Mouse (Mus musculus) thymus, postnatal 14 days (tissue): ENCODE results near the gene Rab44.

Experiments
- DNase-seq: peaks from one replicate; pipeline ENCODE4 v3.0.0; 2021

Gene Rab44

GRCm38 (mm10) chr17:29136236-29136635 lies 22.3 kb downstream of the Rab44 start:
- no peak for DNase-seq

GRCm38 (mm10) chr17:29137906-29138305 lies 24.0 kb downstream of the Rab44 start:
- DNase-seq, result no peak

GRCm38 (mm10) chr17:29141577-29141976 lies 27.6 kb downstream of the Rab44 start:
- no peak for DNase-seq

GRCm38 (mm10) chr17:29143266-29143665 lies 29.3 kb downstream of the Rab44 start:
- DNase-seq, result peak; percentile 29

- no peak for DNase-seq
Observed at GRCm38 (mm10) chr17:29145101-29145500, 31.2 kb downstream of the Rab44 start.

GRCm38 (mm10) chr17:29147273-29147672 lies 33.3 kb downstream of the Rab44 start:
- DNase-seq, result peak; percentile 46

GRCm38 (mm10) chr17:29147773-29148172 lies 33.8 kb downstream of the Rab44 start:
- DNase-seq, result no peak

- DNase-seq, result no peak
Observed at GRCm38 (mm10) chr17:29149766-29150165, 35.8 kb downstream of the Rab44 start.

GRCm38 (mm10) chr17:29152547-29152946 lies 38.6 kb downstream of the Rab44 start:
- DNase-seq, result peak; percentile 80

GRCm38 (mm10) chr17:29154247-29154646 lies 40.3 kb downstream of the Rab44 start:
- DNase-seq, result no peak

GRCm38 (mm10) chr17:29155355-29156135 lies 41.6 kb downstream of the Rab44 start:
- DNase-seq, result peak; percentile 60

- DNase-seq, result no peak
Observed at GRCm38 (mm10) chr17:29156396-29156795, 42.5 kb downstream of the Rab44 start.

- DNase-seq, result no peak
Observed at GRCm38 (mm10) chr17:29156866-29157265, 42.9 kb downstream of the Rab44 start.

GRCm38 (mm10) chr17:29158899-29159298 lies 45.0 kb downstream of the Rab44 start:
- DNase-seq, result no peak

- no peak for DNase-seq
Observed at GRCm38 (mm10) chr17:29159320-29159719, 45.4 kb downstream of the Rab44 start.

GRCm38 (mm10) chr17:29159743-29160455 lies 46.0 kb downstream of the Rab44 start:
- DNase-seq, result no peak

- DNase-seq, result no peak
Observed at GRCm38 (mm10) chr17:29162334-29162733, 48.4 kb downstream of the Rab44 start.

- DNase-seq, result peak; percentile 58
Observed at GRCm38 (mm10) chr17:29164469-29165111, 50.6 kb downstream of the Rab44 start.

GRCm38 (mm10) chr17:29165452-29165851 lies 51.5 kb downstream of the Rab44 start:
- peak; percentile 56 for DNase-seq

- peak; percentile 20 for DNase-seq
Observed at GRCm38 (mm10) chr17:29165967-29166578, 52.1 kb downstream of the Rab44 start.

GRCm38 (mm10) chr17:29167371-29167770 lies 53.4 kb downstream of the Rab44 start:
- DNase-seq, result peak; percentile 90

- DNase-seq, result no peak
Observed at GRCm38 (mm10) chr17:29168438-29168837, 54.5 kb downstream of the Rab44 start.

- DNase-seq, result no peak
Observed at GRCm38 (mm10) chr17:29168996-29169601, 55.2 kb downstream of the Rab44 start.
